Mouse (Mus musculus) heart, adult 8-10 months (tissue): Measurements from ENCODE around the gene Fchsd2. TPM values are rescaled to one million over a fixed set of nuclear protein-coding genes. Genes with fewer than 3 reads are reported as not detected.

ENCODE experiments used
- DNase-seq: peaks from one replicate; pipeline ENCODE4 v3.0.0; 2022; ENCODE audit warnings: low spot score
- total RNA-seq, 4 experiments: library from RNA; stranded (reverse); gene quantifications; 2 replicates each; pipeline ENCODE4 v1.2.4; 2022

The Fchsd2 gene
- total RNA-seq, 4 experiments from 2014 or later: 17.2 to 23.8 (median 19.1) TPM

DNA sequence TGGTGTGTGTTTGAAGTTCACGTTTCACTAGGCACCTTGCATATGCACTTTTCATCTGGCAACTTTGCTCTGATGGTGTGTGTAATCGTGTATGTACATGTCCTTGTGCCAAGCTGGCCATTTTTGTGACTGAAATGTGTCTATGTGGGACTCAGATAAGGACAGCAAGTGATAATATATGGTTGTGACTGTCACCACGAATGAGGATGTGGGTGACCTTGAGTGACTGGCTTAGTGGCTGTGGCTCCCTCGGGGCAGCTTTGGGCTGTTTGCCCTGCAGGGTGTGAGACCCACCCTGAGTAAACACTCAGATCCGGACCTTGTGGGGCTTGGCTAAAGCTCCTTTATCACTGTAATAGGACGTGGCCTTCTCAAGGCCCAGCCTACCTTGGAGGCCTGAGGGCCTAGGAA is 223.9 kb downstream of the Fchsd2 start:
- no peak for DNase-seq

DNA sequence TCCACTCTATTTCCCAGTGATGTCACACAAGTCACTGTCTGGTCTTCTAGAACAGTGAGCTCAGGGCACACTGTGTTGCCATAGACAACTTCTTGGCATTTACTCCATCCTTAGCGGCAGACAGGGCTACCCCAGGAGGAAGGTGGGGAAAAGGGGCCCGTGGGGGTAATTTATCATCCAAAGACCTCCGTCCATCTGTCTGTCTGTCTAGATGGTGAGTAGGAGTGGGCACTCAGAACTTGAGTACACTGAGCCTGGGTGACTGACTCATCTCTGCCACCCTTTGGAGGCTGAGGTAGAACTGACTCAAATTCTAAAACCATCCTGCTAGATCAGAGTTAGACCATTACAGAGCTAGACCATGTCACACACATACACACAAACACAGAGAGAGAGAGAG is 224.4 kb downstream of the Fchsd2 start, which contains the start of gene Stard10:
Stard10 (plus strand) TSS at position 73 of the 400 bp plus-strand sequence.
- no peak for DNase-seq

GRCm38 (mm10) chr7:101318848-101319247 is 226.2 kb downstream of the Fchsd2 start:
- no peak for DNase-seq

DNA sequence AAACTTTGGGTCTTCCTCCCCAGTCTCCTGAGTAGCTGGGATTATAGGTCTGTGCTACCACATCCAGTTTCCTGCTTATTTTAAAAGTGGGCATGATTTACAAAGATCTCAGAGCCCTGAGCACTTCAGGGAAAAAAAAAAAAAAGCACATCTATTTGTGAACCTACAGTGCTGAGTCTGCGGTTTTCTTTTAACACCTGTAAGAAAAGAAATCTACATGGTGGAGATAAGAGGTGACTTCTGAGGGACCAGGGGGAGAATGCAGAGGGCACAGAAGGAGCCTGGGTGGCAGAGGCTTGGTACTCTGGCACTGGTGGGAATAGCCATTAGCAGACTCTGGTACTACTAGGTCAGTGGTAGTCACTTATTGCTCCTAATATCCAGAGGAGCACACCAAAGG is 227.1 kb downstream of the Fchsd2 start:
- DNase-seq: no peak

- no peak for DNase-seq
Observed at GRCm38 (mm10) chr7:101320399-101321217, 227.9 kb downstream of the Fchsd2 start.

DNA sequence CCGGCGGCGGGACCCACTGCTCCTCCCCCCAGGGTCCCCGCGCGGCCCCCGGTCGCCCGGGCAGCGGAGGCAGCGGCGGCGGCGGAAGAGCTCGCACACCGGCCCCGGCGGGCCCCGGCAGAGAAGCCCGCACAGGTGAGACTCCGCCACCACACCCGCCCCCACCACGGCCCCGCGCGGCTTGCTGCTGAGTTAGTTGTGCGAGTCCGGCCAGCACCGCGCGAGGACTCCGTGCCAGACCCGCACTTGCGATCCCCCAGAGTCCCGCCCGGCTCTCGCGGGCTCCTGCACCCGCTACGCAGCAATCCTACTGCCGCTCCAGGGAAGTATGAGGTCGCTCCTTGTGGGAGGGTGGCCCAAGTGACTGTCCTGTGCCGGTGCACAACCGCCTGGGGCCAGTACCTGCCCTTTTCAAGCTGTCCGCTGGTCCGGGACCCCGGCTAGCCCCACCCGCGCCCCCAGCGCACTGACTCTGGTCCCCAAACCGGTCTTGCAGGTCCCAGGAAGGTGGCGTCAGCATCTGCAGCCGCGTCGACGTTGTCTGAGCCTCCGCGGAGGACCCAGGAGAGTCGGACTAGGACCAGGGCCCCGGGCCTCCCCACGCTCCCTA is 228.7 kb downstream of the Fchsd2 start:
- DNase-seq: no peak

DNA sequence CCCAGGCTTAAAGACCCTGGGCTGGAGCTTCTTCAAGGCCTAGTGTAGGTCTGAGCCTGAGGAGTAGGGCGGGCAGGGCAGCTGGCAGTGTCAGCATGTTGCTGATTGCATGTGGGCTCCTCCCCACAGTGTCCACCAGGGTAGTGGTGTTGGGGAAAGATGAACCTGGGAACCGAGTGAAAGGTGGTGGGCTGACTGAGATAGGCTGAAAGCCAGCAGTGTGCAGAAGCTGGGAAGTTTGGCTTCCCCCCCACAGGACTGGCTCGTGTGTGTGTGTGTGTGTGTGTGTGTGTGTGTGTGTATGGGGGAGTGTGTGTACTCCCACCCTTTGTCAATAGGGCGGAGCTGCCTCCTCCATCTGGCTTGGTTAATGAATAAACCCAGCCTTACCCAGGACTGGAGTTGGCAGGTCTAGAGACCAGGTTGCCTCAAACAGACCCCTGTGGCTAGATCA is 230.5 kb downstream of the Fchsd2 start:
- no peak for DNase-seq

- DNase-seq: no peak
Observed at GRCm38 (mm10) chr7:101324142-101324962, 231.7 kb downstream of the Fchsd2 start.

DNA sequence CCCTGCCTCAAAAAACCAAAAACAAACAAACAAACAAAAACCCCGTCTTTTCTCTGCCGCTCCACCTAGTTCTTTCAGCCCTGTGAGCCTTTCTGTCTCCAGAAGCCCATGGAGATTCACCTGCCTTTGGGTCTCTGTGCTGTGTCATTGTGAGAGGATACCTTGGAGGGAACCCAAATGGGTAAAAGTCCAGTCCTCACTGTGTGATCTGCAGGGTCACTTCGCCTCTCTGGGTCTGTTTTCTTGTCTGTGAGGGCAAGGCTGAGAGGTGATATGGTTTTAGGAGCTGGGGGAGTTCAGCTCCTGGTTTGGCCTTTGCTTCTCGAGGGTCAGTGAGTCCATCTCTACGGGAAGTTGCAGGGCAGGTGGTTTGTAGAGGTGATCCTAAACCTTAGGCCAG is 233.3 kb downstream of the Fchsd2 start:
- DNase-seq: no peak

DNA sequence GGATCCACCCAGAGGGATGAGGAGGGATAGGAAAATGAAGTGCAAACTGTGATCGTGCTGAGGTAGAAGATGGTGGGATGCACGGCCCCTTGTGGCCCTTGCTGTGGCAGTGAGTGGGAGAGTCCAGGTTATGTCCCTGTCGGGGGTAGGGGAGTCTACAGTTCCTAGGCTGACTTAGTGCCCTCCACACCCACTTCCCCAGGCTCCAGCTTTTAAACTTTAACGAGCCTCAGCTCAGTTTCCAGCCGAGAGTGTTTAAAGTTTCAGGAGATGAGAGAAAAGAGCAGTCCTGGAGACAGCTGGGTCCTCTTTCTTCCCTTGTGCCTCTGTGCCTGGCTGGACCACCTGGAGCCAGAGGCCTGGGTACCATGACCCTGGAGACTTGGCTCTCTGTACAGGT is 234.6 kb downstream of the Fchsd2 start:
- DNase-seq: no peak

- DNase-seq: no peak
Observed at GRCm38 (mm10) chr7:101327786-101328185, 235.1 kb downstream of the Fchsd2 start.

- DNase-seq: no peak
Observed at GRCm38 (mm10) chr7:101328621-101329158, 236.0 kb downstream of the Fchsd2 start.

GRCm38 (mm10) chr7:101329606-101330005 is 236.9 kb downstream of the Fchsd2 start:
- no peak for DNase-seq

GRCm38 (mm10) chr7:101330074-101330840 is 237.6 kb downstream of the Fchsd2 start:
- no peak for DNase-seq

GRCm38 (mm10) chr7:101330841-101331173 is 238.1 kb downstream of the Fchsd2 start:
- no peak for DNase-seq

DNA sequence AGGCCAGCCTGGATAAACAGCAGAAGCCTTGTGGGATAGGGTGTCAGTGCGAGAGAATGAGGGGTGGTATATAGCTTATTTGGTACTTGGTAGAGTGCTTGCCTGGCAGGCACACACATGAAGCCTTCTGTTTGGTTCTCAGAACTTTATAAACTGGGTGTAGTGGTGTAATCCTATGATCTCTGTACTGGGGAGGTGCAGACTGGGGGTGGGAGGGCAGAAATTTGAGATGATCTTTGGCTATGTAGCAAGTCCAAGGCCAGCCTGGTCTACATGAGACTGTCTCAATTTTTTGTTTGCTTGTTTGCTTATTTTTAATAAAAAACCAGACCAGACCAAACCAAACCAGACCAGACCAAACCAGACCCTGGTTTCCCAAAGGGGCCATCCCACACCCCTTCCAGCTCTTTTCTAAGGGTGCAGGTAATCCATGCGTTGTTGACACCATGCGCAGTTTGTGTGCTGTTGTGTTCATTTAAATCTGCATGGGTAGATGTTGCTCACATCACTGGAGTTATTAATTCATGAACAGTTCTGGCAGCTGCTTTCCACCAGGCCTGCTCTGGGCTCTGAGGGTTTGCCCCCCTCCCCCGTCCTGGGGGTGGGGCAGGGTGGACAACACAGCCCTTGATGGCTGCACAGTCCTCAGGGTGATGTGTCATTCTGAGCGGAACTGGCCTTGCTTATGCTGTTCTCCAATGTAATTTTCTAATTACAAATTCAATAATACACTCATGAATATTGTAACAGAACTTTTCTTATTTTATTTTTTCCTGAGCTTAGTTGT is 239.6 kb downstream of the Fchsd2 start:
- DNase-seq: no peak
